Mouse (Mus musculus): ENCODE measurements around the gene Ap2m1.

The Ap2m1 gene

DNA sequence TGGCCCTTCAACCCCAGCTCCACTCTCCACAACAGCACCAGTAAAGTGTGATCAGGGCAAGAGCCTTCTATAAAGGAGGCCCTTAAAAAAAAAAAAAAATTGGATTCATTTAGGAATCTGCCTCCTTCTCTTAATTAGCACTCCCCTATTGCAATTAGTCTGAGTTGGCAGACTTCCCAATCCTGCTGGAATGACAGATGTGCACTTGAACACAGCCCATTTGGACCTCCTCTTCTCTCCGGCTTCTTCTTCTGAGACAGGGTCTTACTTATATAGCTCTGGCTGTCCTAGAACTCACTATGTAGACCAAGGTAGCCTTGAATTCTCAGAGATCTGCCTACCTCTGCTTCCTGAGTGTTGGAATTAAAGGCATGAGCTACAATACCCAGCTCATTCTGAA is 5.9 kb upstream of the Ap2m1 start:
- DNase-seq (ENCODE audit: extremely low spot score), result no peak

DNA sequence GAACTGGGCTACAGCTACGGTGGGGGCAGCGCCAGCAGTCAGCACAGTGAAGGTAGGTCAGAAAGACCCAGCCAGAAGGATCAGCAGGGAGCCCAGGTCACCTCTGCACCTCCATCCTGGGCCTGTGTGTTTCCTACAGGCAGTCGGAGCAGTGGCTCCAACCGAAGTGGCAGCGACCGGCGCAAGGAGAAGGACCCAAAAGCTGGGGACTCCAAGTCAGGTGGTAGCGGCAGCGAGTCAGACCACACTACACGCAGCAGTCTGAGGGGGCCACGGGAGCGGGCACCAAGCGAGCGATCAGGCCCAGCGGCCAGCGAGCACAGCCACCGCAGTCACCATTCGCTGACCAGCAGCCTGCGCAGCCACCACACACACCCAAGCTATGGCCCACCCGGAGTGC is 4.3 kb upstream of the Ap2m1 start:
- no peak for DNase-seq (ENCODE audit: extremely low spot score)

DNA sequence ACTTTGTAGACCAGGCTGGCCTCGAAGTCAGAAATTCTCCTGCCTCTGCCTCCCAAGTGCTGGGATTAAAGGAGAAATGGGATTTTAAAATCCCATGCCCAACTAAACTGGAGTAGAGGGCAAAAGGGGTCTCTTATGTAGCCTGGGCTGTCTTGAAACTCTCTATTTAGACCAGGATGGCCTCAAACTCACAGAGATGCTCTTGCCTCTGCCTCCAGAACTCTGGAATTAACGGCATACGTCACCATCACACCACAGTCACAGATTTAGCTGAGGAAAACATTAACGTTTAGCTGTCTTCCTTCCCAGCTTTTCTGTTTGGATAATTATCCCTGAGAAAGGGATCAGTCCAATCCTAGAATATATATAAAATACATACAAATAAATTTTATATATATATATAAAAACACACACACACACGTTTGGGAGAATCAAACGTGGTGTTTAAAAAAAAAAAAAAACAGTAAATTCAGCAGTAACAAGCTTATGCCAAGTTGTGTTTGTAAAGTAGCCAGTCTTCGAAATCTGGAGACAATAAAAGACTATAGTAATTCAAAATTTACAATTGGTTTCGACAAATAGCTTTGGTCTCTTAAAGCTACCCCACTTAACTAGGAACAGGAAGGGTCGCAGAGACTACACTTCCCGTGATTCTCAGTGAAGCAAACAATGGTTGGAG is 522 bp upstream of the Ap2m1 start:
- DNase-seq (ENCODE audit: extremely low spot score), result no peak

DNA sequence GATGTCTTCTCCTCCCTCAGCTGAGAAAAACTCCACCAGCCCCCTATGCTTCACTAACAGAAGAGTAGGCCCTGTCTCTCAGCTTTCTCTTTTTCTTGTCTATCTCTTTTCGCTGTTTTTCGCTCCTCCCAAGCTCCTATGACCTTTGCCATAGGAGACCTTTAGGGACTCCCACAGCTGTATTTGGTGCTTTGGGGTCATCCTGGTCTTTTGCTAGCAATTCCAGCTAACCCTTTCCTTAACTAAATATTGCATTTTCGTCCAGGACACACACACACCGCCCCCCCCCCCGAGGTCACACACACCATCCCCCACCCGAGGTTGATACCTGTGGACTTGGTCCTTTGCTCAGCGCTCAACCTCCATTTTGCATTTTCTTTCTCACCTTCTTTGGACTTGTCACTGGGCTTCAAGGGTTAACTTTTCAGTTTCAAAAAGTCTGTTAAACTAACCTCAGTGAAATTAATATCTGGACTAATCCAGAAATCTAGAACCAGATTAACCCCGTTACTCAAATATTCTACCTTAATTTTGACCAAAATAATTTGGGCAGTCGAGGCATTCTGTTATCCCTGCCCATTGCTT is 895 bp downstream of the Ap2m1 start:
- DNase-seq (ENCODE audit: extremely low spot score), result no peak

DNA sequence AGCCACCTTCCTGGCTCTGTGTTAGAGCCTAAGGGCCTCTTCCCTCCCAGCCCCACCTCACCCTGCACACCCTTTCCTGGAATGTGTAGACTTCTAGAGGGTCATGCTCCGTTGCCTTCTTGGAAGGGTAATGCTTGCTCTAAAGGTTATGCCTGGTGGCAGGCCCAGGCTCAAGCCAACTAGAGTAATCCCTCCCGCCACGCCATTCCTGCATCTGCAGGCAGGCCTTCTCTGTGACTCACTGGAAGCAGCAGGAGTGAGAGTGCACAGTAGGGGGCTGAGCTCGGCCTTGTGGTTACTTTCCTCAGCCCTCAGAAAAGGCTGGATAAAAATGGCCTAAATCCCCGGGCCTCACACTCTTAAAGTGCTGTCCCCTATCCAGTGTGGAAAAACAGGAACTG is 1.8 kb downstream of the Ap2m1 start:
- DNase-seq (ENCODE audit: extremely low spot score), result no peak

DNA sequence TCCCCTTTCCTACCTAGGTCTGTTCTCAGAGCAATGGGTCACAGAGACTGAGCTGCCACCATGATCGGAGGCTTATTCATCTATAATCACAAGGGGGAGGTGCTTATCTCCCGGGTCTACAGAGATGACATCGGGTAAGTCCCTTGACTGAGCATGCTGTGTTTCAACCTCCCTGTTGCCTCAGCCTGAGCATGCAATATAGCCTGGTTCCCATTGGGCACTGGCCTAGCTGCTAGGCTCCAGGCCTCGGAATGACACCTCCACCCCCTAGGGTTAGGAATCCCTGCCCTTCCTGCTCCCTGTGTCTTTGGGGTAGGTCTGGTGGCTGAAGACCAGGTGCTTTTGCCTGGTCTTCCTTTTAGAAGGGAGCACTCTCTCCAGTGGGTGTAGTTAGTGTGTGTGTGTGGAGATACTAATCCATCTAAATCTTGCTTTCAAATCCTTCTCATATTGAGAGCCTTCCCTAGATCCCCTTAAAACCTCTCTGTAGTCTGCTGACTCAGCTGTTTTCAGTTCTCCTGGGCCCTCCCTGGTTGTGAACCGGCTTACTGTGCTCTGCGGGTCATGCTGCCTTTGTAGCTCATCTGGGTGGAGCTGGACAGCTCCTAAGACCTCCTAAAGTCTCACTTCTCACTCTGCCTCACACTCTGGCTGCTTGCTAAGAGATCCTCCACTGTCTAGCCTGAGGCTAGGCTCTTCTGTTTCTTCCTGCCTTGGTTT is 2.5 kb downstream of the Ap2m1 start:
- DNase-seq (ENCODE audit: extremely low spot score), result no peak

DNA sequence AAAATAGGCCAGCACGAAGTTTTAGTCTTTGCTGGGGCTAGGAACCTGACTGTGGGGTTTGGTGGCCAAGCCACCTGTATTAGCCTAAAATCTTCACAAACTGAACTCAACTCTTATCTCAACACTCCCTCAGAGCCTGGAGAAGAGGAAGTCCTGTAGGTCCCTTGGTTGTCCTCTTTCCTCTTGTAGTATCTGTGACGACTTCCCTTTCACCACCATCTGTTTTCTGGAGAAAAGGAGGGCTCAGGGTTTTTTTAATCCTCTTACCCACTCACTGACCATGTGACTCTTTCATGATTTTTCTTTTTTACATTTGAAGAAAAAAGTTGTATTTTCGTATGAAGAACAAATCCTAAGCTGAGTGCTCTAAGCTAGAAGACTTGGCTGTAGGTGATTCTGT is 4.4 kb downstream of the Ap2m1 start:
- no peak for DNase-seq (ENCODE audit: extremely low spot score)

DNA sequence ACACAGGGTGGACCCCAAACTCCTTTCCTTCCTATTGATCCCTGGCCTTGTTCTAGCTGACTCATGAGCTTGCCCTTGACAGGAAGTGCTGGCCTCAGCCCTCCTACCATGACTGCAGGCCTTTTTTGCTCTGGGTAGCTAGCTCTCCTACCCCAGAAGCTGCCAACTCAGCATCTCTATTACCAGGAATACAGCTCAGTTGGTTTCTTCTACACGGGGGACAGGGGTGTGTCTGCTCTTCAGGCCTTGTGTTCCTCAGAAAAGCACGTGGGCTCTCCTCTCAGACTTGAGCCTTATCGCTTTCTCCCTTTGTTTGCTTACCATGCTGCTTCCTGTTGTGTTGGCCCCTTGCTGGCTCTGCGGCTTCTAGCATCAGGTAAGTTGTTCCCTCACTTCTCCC is 5.2 kb downstream of the Ap2m1 start:
- no peak for DNase-seq (ENCODE audit: extremely low spot score)

DNA sequence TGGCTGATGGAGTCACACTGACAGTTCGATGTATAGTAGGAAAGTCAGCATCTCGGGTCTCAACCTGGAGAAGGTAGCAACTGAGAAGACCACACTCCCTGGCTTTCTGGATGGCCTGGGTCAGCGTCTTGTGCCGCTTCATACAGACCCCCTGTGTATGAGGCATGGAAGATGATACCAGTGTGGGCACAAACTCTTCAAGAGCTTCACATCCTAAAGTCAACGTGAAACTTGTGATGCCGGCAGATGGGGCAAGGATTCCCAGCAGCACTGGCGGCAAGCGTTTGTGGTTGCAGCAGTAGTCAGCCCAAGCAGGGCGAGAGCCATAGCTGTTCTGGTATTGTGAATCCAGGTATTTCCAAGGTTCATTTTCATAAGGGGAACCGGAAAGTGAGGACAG is 10.4 kb downstream of the Ap2m1 start:
- DNase-seq (ENCODE audit: extremely low spot score), result no peak

DNA sequence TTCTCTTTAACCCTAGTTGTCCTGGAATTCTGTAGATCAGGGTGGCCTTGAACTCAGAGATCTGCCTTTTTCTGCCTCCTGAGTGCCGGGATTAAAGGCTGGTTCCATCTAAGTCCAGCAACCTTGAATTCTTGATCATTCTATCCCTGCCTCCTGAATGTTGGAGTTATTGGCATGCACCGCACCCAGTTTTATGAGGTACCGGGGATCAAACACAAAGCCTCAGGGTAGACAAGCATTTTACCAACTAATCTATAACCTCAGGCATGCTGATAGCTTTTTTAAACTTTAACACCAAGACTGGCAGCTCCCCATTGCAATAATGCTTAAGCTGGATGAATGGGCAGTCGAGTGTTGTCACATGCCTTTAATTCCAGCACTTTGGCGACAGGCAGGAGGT is 12.1 kb downstream of the Ap2m1 start:
- DNase-seq (ENCODE audit: extremely low spot score), result no peak

DNA sequence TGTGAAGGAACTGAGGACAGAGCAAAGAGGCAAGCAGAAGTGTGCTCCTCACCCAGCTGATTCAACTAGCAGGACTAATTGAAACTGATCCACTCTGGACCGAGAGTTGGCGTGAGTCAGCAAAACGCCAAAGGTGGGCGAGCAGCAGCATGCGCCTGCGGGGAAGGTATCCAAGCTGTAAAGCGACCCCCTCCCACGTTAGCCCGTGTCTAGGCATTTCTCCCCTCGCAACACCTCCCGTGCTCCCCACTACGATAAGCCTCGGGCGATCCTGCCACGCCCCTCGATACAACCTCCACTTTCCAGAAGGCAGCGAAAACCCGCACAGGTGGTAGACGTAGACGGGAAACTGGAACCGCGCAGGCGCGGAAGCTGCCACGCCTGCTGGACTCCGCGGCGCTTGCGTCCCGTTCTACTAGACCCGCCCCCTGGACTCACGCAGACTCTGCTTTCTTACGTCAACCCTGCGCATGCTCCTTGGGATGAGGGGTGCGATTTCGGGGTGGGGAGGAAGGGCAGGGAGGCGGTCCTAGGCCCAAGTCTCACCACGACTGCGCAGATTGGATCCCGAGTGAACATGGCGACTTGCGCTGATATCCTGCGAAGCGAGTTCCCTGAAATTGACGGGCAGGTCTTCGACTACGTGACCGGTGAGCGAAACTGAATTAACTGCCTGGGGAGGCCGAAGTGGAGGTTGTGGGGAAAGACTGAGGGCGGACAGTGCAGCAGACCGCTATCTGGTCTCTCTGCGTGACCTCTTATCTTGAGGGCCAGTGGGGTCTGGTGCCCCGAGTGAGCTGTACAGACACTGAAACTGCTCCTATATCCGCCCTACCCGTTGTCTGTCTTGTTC is 13.0 kb downstream of the Ap2m1 start, which contains the start of gene Abcf3:
Gene Abcf3, plus strand, starts transcription at position 482 of the 853 bp plus-strand sequence.
- DNase-seq (ENCODE audit: extremely low spot score), result peak; percentile 97

DNA sequence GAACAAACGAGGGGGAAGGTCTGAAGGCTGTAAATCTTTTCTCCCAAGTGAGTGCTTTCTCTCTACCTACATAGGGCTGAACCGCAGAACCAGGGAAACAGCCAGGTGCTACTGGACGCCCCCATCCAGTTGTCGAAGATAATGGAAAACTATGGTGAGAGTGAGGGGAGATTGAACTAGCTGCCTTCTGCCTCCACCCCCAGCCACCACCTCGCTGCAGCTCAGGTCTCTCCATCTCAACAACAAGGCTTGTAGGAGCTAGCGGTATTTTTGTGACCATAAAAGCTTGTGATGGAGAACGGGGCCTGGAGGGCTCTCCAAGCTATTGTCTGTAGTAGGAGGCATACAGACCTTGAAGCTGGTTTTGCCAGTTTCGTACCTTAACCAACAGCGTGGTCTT is 13.9 kb downstream of the Ap2m1 start:
- DNase-seq (ENCODE audit: extremely low spot score), result no peak

DNA sequence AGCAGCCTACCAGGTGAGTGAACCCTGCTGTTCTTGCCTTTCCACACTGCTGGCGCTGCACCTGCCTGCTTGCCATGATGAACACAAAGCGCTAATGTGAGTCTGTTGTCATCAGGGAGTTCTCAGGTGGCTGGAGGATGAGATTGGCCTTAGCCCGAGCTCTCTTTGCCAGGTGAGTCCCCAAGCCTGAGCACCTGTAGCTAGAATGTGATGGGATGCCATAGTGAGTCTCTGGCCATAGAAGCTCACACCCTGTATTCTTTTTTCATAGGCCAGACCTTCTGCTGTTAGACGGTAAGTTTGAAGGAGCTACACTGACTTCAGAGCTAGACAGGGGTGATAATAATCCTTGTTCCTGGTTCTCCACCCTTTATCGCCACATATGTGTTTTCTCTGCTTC is 16.4 kb downstream of the Ap2m1 start:
- DNase-seq (ENCODE audit: extremely low spot score), result no peak

DNA sequence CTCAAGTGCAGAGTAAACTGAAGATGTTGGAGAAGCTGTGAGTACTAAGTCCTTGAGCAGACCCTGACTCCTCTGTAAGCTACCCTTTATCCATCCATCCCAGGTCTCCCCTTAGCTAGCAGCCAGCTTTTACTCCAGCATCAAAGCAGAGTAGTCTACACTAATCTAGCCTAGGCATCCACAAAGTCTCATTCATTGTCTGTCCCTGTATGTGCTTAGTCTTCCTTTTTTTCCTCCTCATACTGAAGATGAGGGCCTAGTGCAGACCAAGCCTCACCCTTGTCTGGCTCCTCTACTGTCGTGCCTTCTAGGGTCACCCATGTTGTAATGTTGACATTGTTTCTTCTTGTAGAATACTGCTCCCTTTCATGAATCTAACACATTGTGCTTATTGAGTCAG is 17.3 kb downstream of the Ap2m1 start:
- no peak for DNase-seq (ENCODE audit: extremely low spot score)

DNA sequence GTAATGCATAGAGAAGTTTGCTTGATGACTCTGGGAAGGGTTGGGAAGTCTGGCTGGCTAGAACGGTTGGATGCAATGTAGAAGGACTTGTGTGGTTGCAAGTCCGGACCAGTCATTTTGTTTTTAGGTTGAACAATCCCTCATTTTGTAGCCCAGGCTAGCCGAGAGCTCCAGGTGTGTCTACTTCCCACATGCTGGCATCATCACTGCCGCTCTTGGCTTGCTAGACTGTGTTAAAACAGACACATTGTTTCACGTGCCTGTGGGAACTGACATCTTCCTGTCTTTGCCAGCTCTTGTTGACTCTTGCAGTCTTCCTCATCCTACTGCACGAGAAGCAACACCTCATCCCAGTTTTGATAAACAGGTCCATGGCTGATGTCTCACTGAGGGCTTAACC is 19.7 kb downstream of the Ap2m1 start:
- no peak for DNase-seq (ENCODE audit: extremely low spot score)

DNA sequence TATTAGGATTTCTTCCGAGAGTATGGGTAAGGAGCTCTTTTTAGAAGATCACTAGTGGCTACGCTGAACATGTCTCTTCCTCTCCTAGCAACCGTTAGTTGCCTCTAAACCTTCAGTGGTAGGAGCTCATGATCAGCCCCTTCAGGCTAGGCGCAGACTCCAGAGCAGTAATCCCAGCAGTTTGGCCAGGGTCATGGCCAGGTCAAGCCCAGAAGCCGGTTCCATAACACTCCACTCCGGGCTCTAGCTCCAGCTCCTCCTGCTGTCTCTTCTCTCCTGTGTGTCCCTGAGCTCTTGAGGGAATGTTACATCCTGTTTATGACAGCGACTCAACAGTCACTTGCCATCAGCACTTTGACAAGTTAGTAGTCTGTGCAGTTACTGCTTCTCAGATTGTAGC is 22.1 kb downstream of the Ap2m1 start:
- DNase-seq (ENCODE audit: extremely low spot score), result no peak

DNA sequence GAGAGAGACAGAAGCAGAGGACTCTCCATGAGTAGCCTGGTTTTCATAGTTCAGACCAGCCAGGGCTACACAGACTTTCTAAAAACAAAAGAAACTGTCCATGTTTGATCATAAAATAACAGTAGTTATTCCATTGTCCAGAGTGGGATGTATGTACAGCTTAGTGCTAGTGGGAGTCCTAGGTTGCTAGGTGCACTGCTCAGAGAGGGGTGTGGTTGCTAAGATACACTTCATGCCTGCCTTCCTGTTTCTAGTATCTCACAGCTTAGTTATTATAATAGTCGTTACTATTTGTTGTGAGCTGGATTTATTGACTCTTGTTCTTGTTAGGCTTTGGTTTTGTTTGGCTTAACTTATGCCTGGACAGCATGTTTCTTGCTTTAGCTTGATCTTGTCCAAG is 29.8 kb downstream of the Ap2m1 start:
- DNase-seq (ENCODE audit: extremely low spot score), result no peak

DNA sequence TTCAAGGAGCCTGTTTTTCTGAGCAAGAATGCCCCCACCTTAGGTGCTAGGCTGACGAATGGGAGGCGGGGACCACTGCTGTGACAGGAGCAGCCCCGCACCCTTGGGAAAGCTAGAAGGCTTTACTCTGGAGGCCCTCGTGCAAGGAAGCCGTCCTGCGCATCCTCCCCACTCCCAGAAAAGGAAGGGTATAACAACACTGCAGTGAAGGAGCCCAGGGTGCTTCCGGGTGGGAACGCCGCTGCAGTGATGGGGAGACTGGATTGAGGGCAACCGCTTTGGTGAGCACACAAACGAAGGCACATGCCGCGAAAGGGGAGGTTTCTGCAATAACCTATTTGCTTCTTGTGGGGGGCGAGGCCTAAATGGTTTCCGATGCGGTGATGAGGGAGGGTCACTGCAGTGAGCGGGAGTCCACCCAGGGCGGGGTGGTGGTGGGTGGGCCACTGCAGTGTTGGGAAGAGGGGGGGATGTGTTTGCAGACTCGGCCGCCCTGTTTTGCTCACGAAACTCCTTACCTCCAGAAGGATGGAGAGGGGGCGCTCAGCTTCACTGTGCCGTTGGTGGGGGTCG is 54.2 kb downstream of the Ap2m1 start, which contains the start of gene Vwa5b2:
Gene Vwa5b2, plus strand, starts transcription at position 106 of the 573 bp plus-strand sequence.
- no peak for DNase-seq (ENCODE audit: extremely low spot score)

DNA sequence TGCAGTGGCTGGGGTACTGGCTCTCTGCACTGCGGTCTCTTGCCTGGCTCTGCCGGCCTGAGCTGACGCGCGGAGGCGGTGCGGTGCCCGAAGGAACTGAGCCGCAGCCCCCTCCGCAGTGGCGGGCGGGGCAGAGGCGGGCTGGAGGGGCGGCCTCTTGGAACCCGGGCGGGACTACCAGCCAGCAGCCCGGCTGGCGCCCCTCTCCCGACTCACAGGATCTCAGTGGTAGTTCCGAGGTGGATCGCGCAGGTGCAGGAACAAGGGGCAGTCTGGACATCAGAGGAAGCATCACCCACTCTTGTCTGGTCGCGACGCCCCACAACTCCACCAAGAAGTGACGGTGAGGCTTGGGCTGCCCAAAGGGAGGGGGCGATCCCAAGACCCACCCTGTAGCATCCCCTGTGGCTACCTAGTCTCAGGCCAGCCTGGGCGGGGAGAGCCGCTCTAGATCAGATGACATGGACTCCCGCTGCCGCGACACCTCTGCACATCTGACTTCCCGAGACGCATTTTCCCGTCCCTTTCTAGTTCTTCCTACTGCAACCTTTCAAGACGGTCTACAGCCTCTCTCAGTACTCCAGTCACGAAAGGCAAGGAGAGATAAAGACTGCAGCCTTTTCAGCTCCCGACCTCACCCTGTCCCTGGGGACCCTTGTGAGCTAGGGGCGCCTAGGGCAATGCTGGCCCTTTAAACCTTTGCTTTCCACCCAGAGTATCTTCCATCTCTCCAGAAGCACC is 54.8 kb downstream of the Ap2m1 start:
- DNase-seq (ENCODE audit: extremely low spot score), result peak; percentile 55

DNA sequence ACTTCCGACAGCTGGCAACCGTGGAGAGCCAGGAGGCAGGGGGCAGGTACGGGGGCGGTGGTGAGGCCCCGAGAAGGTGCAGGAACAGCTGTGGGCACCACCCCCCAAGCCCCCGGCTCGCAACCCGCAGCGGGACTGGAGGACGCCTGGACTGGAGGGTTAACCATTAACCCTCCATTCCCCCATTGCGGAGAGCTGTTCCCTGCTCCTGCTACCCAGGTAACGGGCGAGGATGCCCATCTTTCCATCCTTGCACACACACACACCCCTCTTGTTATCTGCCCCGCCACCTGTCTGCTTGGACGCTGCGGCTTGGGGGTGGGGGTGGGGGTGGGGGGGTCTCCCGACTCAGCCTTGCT is 55.4 kb downstream of the Ap2m1 start:
- DNase-seq (ENCODE audit: extremely low spot score), result no peak

DNA sequence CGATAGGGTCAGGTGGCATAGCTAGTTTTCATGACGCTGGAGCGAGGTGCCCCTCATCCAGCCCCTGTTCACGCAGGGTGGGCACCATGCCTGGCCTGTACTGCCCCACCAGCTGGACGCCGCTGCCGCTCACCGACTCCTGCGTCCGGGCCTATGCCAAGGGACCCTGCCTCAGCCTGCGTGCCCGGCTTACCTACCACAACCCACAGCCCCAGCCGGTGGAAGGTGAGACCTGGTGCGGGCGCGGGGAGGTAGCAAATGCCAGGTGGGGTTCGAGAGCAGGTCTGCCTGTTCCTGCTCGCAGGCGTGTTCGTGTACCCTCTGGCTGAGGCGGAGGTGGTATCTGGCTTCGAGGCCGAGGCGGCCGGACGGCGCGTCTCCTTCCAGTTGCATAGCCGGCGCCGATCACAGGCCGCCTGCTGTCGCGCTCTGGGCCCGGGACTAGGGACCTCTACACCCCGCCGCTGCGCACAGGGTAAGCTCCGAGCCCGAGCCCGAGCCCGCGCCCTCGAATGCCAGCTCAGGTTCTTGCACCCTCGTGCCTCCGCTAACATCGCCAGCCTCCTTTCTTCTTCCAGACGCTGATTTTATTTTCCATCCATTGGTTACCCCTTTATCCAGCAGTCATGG is 55.9 kb downstream of the Ap2m1 start:
- DNase-seq (ENCODE audit: extremely low spot score), result no peak

Data from embryo, embryonic 9.5 days (tissue).